Mouse (Mus musculus): ENCODE measurements around the gene Slc16a4. TPM values are rescaled to one million over a fixed set of nuclear protein-coding genes. Genes with fewer than 3 reads are reported as not detected.

Gene Slc16a4
- polyA plus RNA-seq (2015; fragmentation: Nextera tagmentation; extraction: Ambion mirVana) = 2.5 and 2.6 TPM in 2 replicates

DNA sequence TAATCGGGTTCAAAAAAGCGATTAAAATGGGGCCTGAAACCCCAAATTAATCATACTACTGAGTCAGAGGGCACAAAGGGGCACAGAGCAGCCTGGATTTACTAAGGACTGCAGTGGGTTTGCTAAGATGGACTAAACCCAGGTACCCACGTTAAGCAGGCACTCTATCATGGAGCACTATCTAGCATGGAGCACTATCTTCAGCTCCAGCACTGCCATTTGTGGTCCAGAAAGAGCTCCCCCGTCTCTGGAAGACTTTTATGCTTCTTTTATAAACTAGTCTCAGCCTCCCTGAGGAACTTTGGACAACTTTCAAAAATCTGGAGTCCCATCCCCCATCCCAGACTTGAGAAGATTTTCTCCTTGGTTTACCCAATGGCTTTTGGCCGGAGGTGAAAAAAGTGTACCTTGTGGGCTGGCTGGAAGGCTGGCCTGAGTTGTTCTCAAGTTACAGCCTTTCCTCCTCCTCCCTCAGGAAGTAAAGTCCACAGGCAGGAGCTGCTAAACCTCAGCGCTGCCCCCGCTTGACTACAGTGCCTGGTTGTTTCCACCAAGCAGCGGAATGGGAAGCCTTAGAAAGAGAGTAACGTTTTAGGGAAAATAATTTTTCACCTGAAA, at the start of gene Slc16a4:
Gene Slc16a4 (plus strand): TSS at position 467 of the 618 bp plus-strand sequence.
- no peaks in the 10 kb centered on the region for H3K9me3 ChIP-seq
- H3K27me3 ChIP-seq = no peaks in the 10 kb centered on the region
- peaks cover 7% of the 10 kb centered on the region for H3K4me1 ChIP-seq
- H3K9ac ChIP-seq = no peak within 1 kb of the TSS
- peak within 1 kb of the TSS; percentile 64 for H3K27ac ChIP-seq
- no peaks in the 10 kb centered on the region for H3K36me3 ChIP-seq
- no peak within 1 kb of the TSS for H3K4me3 ChIP-seq
- WGBS = 16% methylated on average over 9 of the region's 9 CpGs
- peak; percentile 86; the same call in 1 of the 2 replicates for ATAC-seq (ENCODE audit: borderline replicate concordance, extremely low read depth, low FRiP score, low TSS enrichment)
- H3K4me2 ChIP-seq = peak within 1 kb of the TSS; percentile 30

DNA sequence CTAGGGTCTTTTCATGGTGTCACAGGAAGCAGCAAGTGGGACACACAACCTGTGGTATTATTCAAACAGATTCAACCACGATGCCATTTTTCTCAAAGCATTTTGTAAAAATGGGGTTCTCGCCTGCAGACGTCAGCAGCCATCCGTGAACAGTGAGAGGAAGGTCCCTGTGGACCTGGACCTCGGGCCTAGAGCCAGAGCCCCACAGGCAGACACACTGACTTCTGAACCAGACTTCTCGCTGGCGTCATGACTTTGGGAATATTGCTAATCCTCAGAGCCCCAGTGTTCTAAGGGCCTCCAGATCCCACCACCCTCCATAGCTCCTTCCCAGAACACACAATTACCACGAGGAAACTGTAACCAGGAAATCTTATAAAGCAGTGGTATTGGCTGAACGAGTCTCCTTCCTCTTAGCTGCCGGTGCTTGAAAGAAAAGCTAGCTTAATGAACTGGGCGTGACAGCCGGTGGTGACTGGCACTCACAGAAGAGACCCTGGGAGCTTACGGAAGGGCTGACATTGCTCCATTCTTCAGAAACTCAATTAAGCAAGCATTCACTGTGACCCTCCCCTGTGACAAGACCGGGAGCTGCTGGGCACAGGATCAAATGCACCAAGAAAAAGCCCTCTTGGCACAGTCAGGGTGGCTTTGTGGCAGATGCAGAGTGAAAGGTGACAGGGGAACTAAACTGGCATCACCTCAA, 49.5 kb upstream of the Slc16a4 start:
- no peaks in the 10 kb centered on the region for H3K36me3 ChIP-seq
- no peak for ATAC-seq (ENCODE audit: borderline replicate concordance, extremely low read depth, low FRiP score, low TSS enrichment)

DNA sequence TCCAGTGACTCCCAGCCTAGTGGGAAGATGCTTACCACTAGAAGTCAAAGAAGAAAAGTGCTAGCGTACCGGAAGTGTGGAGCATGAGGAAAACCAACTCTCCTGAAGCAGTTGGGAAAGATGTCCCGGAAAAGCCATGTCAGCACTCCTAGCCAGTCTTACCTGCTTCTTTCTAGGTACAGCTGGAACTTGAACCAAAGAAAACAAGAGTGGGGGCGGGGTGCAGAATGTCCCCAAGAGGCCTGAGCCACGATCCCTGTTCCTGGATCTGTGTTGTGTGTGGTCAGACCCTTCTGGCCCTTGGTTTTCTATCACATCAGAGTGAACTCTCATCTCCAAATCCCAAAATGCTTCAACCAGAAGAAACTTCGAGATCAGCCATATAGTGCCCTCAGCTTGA, 44.2 kb upstream of the Slc16a4 start:
- WGBS = 76% methylated on average over 6 of the region's 6 CpGs

More for the DNA sequence above, 49.5 kb upstream of the Slc16a4 start:
- 0 out of 2 replicates have a peak, but pooled peaks cover 10% of the 10 kb centered on the region for H3K27me3 ChIP-seq
- no peak overlapping the region for H3K4me3 ChIP-seq
- no peak overlapping the region for H3K9ac ChIP-seq
- H3K4me2 ChIP-seq = no peak overlapping the region
- 0 out of 2 replicates have a peak, but pooled peaks cover 2% of the 10 kb centered on the region for H3K4me1 ChIP-seq
- H3K9me3 ChIP-seq = no peaks in the 10 kb centered on the region
- WGBS = 50% methylated on average over 14 of the region's 14 CpGs
- no peak overlapping the region for H3K27ac ChIP-seq

DNA sequence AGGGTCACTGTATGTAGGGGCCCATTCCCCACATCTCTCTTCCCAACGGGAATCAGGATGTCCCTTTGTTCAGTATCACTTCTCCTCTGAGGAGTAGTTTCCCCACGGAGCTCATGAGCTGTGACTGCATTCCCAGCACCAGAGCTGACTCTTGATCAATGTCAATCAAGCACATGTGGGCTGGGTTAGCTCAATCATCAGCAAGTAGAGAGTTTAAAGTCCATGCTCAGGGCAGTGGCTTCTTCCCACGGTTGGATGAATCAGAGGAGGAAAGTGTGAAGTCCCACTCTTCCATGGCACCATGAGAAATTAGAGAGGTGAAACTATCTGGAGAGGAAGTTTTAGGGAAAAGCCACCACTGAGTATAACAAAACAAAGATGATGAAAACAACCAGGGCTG, 42.0 kb upstream of the Slc16a4 start:
- Histone ChIP-seq H3K36me3 (no peaks in the 10 kb centered on the region), H3K4me1 (no peaks in the 10 kb centered on the region), H3K9ac (no peak overlapping the region), H3K27me3 (no peaks in the 10 kb centered on the region), H3K4me2 (no peak overlapping the region), H3K9me3 (no peaks in the 10 kb centered on the region), H3K27ac (no peak overlapping the region), H3K4me3 (no peak overlapping the region)
- ATAC-seq (ENCODE audit: borderline replicate concordance, extremely low read depth, low FRiP score, low TSS enrichment) = no peak
- WGBS = 47% methylated on average over 3 of the region's 3 CpGs

More for the DNA sequence above, 44.2 kb upstream of the Slc16a4 start:
- Histone ChIP-seq H3K27ac (no peak overlapping the region), H3K9ac (no peak overlapping the region), H3K4me3 (no peak overlapping the region), H3K9me3 (no peaks in the 10 kb centered on the region), H3K36me3 (no peaks in the 10 kb centered on the region), H3K27me3 (no peaks in the 10 kb centered on the region), H3K4me2 (no peak overlapping the region), H3K4me1 (0 out of 2 replicates have a peak, but pooled peaks cover under 1% of the 10 kb centered on the region)
- ATAC-seq (ENCODE audit: borderline replicate concordance, extremely low read depth, low FRiP score, low TSS enrichment) = no peak

DNA sequence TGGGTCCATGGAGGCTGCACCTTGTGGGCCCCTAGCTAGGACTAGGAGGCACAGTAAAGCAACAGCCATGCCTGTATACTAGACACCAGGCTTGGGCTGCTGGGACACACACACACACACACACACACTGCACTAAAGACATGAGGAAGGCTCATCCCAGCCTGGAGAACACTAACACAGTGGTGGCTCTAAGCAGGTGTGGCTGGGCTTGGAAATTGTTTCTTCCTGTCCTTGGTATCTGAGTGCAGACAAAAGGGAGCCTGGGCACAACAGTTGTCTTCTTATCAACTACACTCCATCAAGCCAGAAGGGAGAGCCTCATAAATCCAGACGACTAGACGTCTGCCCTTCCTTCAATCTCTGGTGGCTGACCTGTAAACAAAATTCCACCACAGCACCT, 40.7 kb upstream of the Slc16a4 start:
- 17% methylated on average over 2 of the region's 2 CpGs for whole genome bisulfite sequencing
- Histone ChIP-seq H3K27me3 (no peaks in the 10 kb centered on the region), H3K4me3 (no peak overlapping the region), H3K27ac (no peak overlapping the region), H3K9ac (no peak overlapping the region), H3K4me1 (no peaks in the 10 kb centered on the region), H3K4me2 (no peak overlapping the region), H3K9me3 (no peaks in the 10 kb centered on the region), H3K36me3 (no peaks in the 10 kb centered on the region)
- ATAC-seq (ENCODE audit: borderline replicate concordance, extremely low read depth, low FRiP score, low TSS enrichment) = no peak

DNA sequence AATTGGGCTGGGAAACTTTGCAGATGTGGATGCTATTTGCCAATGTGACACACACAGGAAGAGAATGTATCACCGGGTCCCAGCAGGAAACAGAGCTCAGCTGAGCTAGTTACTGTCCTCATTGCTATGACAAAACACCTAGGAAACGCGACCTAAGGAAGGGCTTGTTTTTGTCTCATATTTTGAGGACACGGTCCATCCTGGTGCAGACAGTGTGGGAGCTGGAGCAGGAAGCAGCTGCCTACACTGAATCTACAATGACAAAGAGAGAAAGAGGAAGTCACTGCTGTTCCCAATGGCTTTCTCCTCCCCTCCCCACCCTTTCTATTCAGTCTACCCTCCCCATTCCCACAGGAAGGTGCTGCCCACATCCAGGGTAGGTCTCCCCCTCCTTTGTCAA, 39.0 kb upstream of the Slc16a4 start:
- no peaks in the 10 kb centered on the region for H3K36me3 ChIP-seq
- no peak overlapping the region for H3K9ac ChIP-seq
- no peak overlapping the region for H3K4me2 ChIP-seq
- H3K27ac ChIP-seq = no peak overlapping the region
- no peaks in the 10 kb centered on the region for H3K4me1 ChIP-seq
- no peak overlapping the region for H3K4me3 ChIP-seq
- no peaks in the 10 kb centered on the region for H3K27me3 ChIP-seq
- H3K9me3 ChIP-seq = no peaks in the 10 kb centered on the region
- 49% methylated on average over 4 of the region's 4 CpGs for WGBS
- peak; percentile 39; the same call in 1 of the 2 replicates for ATAC-seq (ENCODE audit: borderline replicate concordance, extremely low read depth, low FRiP score, low TSS enrichment)

DNA sequence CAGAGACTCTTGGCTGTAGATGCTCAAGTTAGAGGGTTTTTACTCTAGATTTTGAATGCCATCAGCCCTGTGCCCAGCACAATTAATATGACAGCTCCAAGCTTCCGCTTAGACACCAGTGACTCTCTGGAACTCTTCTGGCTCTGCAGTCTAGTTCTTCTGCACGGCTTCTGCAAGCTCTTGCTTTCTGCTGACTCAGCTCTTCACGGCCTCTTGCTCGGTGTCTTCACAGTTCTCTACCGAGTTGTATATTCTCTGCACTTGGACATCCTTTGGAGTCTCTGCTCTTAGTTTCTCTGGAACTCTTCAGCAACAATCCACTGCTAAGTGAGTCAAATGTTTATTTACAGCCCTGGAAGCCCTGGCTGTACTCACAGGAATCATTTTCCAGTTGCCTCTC, 37.1 kb upstream of the Slc16a4 start:
- Histone ChIP-seq H3K9me3 (no peaks in the 10 kb centered on the region), H3K4me1 (no peaks in the 10 kb centered on the region), H3K36me3 (no peaks in the 10 kb centered on the region), H3K9ac (no peak overlapping the region), H3K4me2 (no peak overlapping the region), H3K27ac (no peak overlapping the region), H3K4me3 (no peak overlapping the region), H3K27me3 (no peaks in the 10 kb centered on the region)
- no peak for ATAC-seq (ENCODE audit: borderline replicate concordance, extremely low read depth, low FRiP score, low TSS enrichment)
- WGBS = 76% methylated on average over 5 of the region's 5 CpGs

DNA sequence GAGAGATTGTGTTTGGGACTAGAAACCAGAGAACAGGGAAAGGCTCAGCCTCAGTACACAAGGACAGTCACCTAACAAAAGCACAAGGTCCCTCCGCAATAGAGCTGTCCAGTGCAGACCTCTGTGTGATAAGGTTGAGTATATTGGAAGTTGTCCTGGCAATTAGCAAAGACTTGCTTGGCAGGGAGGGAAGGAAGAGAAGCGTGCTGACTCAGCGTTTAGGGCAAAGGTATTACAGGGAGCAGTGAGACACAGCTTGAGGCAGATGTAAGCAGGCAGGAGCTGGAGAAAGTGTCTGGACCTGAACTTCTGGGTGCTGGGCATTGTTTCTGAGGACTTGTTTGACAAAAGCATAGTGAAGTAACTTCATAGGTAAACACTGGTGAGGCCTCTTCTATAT, 35.0 kb upstream of the Slc16a4 start:
- Histone ChIP-seq H3K27ac (no peak overlapping the region), H3K4me2 (no peak overlapping the region), H3K9ac (no peak overlapping the region), H3K36me3 (no peaks in the 10 kb centered on the region), H3K4me1 (no peaks in the 10 kb centered on the region), H3K4me3 (no peak overlapping the region), H3K9me3 (no peaks in the 10 kb centered on the region), H3K27me3 (no peaks in the 10 kb centered on the region)
- ATAC-seq (ENCODE audit: borderline replicate concordance, extremely low read depth, low FRiP score, low TSS enrichment) = no peak
- WGBS = 74% methylated on average over 3 of the region's 3 CpGs

DNA sequence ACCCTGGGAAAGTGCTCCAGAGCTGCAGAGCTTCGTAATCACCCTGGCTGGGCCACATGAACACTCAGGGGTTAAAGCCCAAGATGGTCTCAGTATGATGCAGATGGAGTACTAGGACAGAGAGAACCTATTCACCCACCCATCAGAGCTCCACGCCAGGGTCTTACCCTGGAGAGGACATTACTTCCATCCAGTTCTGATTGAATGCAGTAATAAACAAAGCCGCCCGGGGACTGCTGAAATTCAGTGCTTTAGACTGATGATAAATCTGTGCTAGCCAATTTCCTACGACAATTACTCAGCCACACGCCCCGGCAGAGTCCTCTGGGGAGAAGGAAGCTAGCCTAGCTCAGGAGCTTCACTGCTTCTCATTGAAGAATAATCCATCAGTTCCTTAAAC, 34.3 kb upstream of the Slc16a4 start:
- 31% methylated on average over 7 of the region's 7 CpGs for WGBS
- Histone ChIP-seq H3K36me3 (no peaks in the 10 kb centered on the region), H3K27ac (no peak overlapping the region), H3K4me2 (no peak overlapping the region), H3K4me1 (no peaks in the 10 kb centered on the region), H3K4me3 (no peak overlapping the region), H3K9me3 (no peaks in the 10 kb centered on the region), H3K27me3 (no peaks in the 10 kb centered on the region), H3K9ac (no peak overlapping the region)
- ATAC-seq (ENCODE audit: borderline replicate concordance, extremely low read depth, low FRiP score, low TSS enrichment) = no peak

DNA sequence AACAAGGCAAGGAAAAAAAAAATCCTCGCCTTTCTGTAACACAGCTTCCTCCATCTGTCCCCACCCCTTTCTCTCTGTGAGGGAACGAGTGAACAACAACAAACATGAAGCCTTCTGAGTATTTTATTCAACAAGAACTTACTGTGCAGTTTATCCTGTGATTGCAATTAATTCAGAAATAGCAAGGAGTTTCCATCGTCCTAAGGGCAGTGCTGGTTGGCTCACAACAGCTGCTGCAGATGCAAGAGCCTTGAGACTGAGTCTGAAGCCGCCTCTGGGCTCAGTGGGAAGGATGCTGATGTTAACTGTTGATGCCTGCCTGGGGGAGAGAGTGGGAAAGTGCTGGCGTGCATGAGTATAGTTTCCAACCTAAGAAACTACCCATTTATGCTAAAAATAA, 33.1 kb upstream of the Slc16a4 start:
- H3K4me2 ChIP-seq = no peak overlapping the region
- H3K27me3 ChIP-seq = no peaks in the 10 kb centered on the region
- 61% methylated on average over 5 of the region's 5 CpGs for WGBS
- no peak overlapping the region for H3K4me3 ChIP-seq
- H3K9me3 ChIP-seq = no peaks in the 10 kb centered on the region
- H3K27ac ChIP-seq = no peak overlapping the region
- H3K9ac ChIP-seq = no peak overlapping the region
- H3K36me3 ChIP-seq = no peaks in the 10 kb centered on the region
- no peaks in the 10 kb centered on the region for H3K4me1 ChIP-seq
- ATAC-seq (ENCODE audit: borderline replicate concordance, extremely low read depth, low FRiP score, low TSS enrichment) = no peak

DNA sequence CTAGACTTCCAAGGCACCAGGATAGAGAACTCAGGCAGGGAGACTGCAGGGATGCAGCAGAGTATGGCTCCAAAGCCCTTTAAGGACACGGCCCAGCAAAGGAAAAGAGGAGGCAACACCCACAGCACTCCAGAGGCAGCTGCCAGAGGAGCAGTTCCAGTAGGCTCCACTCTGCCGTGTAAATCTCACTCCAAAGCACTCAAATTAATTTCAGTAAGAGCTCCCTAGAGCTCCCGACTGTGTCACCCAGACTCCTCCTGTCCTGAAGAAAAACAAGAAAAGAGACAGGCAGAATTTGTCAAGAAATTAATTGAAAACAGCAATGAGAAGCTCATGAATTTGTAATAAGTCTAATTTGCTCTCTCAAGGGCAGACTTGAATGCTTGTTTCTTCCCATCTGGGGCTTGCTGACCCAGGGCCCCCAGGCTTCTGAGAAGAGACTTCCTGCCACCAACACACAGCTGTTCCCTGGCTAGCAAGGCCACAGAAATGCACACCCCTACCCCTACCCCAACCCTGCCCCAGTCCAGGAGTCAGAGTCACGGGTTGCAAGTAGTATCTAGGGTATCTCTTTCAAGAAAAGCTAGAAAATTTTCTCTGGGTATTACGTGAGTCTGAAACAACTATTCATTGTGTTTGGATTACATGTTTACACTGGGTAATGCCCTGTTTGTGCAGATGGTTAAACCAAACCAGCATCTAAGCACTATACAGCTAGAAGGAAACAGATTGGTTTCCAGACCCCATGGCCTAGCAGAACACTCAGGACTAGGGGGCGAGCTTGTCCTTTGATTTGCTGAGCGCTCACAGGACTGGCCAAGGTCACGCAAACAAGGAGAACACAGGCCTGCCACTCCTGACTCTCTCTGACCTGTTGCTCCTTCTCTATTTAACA, 29.8 kb upstream of the Slc16a4 start:
- Histone ChIP-seq H3K4me3 (no peak overlapping the region), H3K9ac (no peak overlapping the region), H3K36me3 (no peaks in the 10 kb centered on the region), H3K4me2 (no peak overlapping the region), H3K4me1 (no peaks in the 10 kb centered on the region), H3K27ac (no peak overlapping the region), H3K27me3 (no peaks in the 10 kb centered on the region), H3K9me3 (no peaks in the 10 kb centered on the region)
- WGBS = 46% methylated on average over 8 of the region's 8 CpGs
- no peak for ATAC-seq (ENCODE audit: borderline replicate concordance, extremely low read depth, low FRiP score, low TSS enrichment)

DNA sequence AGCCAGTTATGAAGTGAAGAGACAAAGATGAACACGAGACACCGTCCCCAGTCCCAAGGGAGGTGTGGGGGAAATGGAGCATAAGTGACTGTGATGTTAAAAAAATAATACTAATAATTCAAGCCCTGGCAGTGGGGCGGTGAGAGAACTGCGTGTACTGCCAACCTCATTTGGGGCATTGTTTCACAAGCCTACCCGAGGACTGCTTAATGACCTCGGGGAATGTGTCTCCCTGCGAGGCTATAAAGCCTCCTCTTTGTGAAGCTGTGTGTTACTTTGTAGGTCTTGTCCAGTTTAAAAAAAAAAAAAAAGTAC, 29.2 kb upstream of the Slc16a4 start:
- H3K9ac ChIP-seq = no peak overlapping the region
- no peaks in the 10 kb centered on the region for H3K27me3 ChIP-seq
- no peak overlapping the region for H3K4me3 ChIP-seq
- no peaks in the 10 kb centered on the region for H3K4me1 ChIP-seq
- ATAC-seq (ENCODE audit: borderline replicate concordance, extremely low read depth, low FRiP score, low TSS enrichment) = no peak
- no peak overlapping the region for H3K27ac ChIP-seq
- no peaks in the 10 kb centered on the region for H3K36me3 ChIP-seq
- H3K9me3 ChIP-seq = no peaks in the 10 kb centered on the region
- no peak overlapping the region for H3K4me2 ChIP-seq
- WGBS = 45% methylated on average over 7 of the region's 7 CpGs
